Mouse (Mus musculus): ENCODE measurements around the gene Rnf24. TPM values are rescaled to one million over a fixed set of nuclear protein-coding genes. Genes with fewer than 3 reads are reported as not detected.

The Rnf24 gene
- total and polyA plus RNA-seq, 2 experiments from 2014 or later = 11.1 to 26.3 TPM

DNA sequence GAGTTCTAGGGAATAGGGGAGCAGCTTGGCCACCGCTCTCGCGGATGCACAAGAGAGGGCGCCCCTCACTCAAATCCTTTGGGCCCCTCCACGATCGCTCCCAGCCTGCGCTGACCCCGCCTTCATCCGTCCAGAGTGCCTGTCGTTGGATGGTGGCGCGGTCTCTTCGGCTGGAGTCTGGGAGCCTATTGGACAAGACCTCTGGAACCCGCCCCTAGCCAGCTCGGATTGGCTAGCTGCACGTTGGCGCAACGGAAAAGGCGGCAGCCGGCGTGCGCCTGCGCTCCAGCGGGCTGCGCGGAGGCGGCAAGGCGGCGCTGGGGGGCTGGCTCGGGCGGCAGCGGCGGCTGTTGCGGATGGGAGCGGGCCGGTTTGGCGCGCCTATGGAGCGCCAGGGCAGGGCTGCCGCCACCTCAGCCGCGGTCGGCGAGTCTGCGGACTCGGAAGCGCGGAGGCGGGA is 90.4 kb downstream of the Rnf24 start, which contains the start of gene Pank2:
Pank2 (plus strand) TSS at position 283 of the 460 bp plus-strand sequence.
- WGBS = under 1% methylated on average over 37 of the region's 49 CpGs

DNA sequence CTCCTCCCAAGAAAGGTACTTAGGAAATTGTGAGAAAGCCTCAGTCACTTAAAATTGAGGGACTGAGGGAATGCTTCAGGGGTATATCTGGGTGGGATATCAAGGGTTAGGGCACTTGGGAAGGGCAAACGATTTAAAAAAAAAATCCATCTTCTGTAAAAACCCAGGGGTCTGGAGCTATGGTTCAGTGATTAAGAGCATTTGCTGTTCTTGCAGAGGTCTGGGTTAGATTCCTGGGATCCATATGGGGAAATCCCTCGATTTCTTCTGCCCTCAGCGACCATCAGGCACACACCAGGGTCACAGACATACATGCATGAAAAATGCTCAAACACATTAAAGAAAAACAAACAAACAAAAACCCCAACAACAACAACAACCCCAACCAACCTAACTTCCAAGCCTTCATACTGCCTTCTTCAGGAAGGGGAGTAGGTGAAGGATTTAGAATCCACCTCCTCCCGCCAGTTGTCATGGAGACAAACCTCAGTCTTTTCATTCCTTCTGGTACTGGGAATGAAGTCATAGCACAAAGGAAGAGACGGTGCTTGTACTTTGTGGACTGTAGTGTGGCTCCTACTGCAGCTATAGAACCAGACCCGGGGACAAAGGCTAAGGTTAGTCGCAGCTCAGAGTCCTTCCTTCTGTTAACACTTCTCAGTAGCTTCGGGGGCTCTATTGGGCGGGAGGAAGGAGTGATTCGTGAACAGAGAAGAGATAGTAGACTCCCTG is 91.0 kb downstream of the Rnf24 start:
- H3K9me3 ChIP-seq (ENCODE audit: low read length) = no peaks in the 10 kb centered on the region
- WGBS = 0% methylated on average over 10 of the region's 10 CpGs
- ATAC-seq (ENCODE audit: low FRiP score) = peak; percentile 83
- H3K36me3 ChIP-seq (ENCODE audit: insufficient read depth, low read length) = no peaks in the 10 kb centered on the region
- peak overlapping the region; percentile 92 for H3K27ac ChIP-seq (ENCODE audit: low read depth, low read length)
- no peaks in the 10 kb centered on the region for H3K27me3 ChIP-seq (ENCODE audit: insufficient read depth, low read length)
- peaks cover 4% of the 10 kb centered on the region for H3K4me1 ChIP-seq (ENCODE audit: insufficient read depth, low read length)
- no peak for TF ChIP-seq CTCF (IDR thresholded peaks at IDR 0.05)
- peak overlapping the region; percentile 44 for H3K9ac ChIP-seq (replicated peaks; ENCODE audit: low read length, poor library complexity, severe bottlenecking)
- peak overlapping the region; percentile 75 for H3K4me3 ChIP-seq (ENCODE audit: low read depth, low read length)
- H3K4me2 ChIP-seq (ENCODE audit: low read depth, low read length, poor library complexity, severe bottlenecking) = peak overlapping the region; percentile 66
- no peak for DNase-seq (ENCODE audit: low spot score)

More for the DNA sequence above, 90.4 kb downstream of the Rnf24 start, which contains the start of gene Pank2:
- H3K27ac ChIP-seq (ENCODE audit: low read depth, low read length) = peak within 1 kb of the TSS; percentile 98
- peak within 1 kb of the TSS; percentile 75 for H3K4me3 ChIP-seq (ENCODE audit: low read depth, low read length)
- ATAC-seq (ENCODE audit: low FRiP score) (peak; percentile 100), DNase-seq (ENCODE audit: low spot score) (peak; percentile 99)
- peak within 1 kb of the TSS; percentile 79 for H3K9ac ChIP-seq (replicated peaks; ENCODE audit: low read length, poor library complexity, severe bottlenecking)
- H3K36me3 ChIP-seq (ENCODE audit: insufficient read depth, low read length) = no peaks in the 10 kb centered on the region
- no peaks in the 10 kb centered on the region for H3K9me3 ChIP-seq (ENCODE audit: low read length)
- peaks cover 4% of the 10 kb centered on the region for H3K4me1 ChIP-seq (ENCODE audit: insufficient read depth, low read length)
- H3K4me2 ChIP-seq (ENCODE audit: low read depth, low read length, poor library complexity, severe bottlenecking) = peak within 1 kb of the TSS; percentile 79
- TF ChIP-seq CTCF (IDR thresholded peaks at IDR 0.05) = peak; percentile 61
- H3K27me3 ChIP-seq (ENCODE audit: insufficient read depth, low read length) = no peaks in the 10 kb centered on the region

DNA sequence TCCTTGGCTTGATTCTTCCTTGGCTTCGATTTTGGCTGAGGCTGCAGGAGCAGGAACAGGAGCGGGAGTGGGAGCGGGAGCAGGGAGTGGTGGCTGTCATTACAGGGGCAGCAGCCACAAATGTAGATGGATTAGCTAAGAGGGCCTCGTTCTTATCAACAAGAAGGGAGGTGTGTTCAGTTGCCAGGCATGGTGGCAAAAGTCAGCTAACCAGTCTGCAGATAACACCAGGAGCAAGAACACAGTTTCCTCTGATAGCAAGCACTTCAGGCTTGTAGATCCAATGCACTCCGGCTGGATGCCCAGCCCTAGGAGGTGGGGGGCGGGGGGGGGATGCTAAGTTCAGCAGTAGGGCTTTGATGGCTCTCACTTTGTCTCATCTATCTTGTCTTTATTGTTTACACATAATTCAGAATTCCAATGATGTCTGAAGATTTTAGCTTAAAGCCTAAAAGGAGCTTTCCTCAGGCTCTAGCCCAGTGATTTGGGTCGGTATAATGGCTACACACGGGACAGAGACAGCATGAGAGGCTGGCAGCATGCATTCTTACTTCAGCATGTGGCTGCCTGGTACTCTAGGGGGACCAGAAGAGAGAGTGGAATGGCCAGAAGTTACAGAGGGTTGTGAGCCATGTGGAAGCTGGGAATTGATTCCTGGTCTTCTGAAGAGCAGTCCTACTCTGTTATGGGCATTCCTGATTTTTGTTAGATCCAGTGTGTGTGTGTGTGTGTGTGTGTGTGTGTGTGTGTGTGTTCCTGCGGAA is 92.0 kb downstream of the Rnf24 start:
- TF ChIP-seq CTCF (IDR thresholded peaks at IDR 0.05) = no peak
- Histone ChIP-seq H3K4me2 (ENCODE audit: low read depth, low read length, poor library complexity, severe bottlenecking) (no peak overlapping the region), H3K9ac (replicated peaks; ENCODE audit: low read length, poor library complexity, severe bottlenecking) (no peak overlapping the region), H3K27me3 (ENCODE audit: insufficient read depth, low read length) (no peaks in the 10 kb centered on the region), H3K27ac (ENCODE audit: low read depth, low read length) (no peak overlapping the region), H3K9me3 (ENCODE audit: low read length) (no peaks in the 10 kb centered on the region), H3K4me3 (ENCODE audit: low read depth, low read length) (no peak overlapping the region), H3K4me1 (ENCODE audit: insufficient read depth, low read length) (peaks cover 4% of the 10 kb centered on the region), H3K36me3 (ENCODE audit: insufficient read depth, low read length) (no peaks in the 10 kb centered on the region)
- no peak for ATAC-seq (ENCODE audit: low FRiP score)
- WGBS = 57% methylated on average over 9 of the region's 9 CpGs
- DNase-seq (ENCODE audit: low spot score) = no peak

DNA sequence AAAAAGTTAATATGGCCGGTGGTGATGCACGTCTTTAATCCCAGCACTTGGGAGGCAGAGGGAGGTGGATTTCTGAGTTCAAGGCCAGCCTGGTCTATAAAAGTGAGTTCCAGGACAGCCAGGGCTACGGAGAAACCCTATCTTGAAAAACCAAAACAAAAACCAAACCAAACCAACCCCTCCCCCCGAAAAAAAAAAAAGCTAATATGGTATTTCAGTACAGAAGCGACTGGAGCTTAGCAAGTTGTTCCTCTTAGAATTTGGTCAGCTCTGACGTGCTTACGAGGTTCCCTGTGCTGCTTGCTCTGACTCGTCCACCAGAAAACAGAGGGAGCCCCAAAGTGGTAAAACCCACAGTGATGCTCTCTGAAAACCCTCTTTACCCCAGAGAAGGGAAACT is 94.0 kb downstream of the Rnf24 start:
- DNase-seq (ENCODE audit: low spot score) (no peak), ATAC-seq (ENCODE audit: low FRiP score) (no peak)
- H3K36me3 ChIP-seq (ENCODE audit: insufficient read depth, low read length) = no peaks in the 10 kb centered on the region
- H3K9ac ChIP-seq (replicated peaks; ENCODE audit: low read length, poor library complexity, severe bottlenecking) = no peak overlapping the region
- H3K4me3 ChIP-seq (ENCODE audit: low read depth, low read length) = no peak overlapping the region
- H3K4me1 ChIP-seq (ENCODE audit: insufficient read depth, low read length) = no peaks in the 10 kb centered on the region
- H3K27me3 ChIP-seq (ENCODE audit: insufficient read depth, low read length) = no peaks in the 10 kb centered on the region
- no peak overlapping the region for H3K4me2 ChIP-seq (ENCODE audit: low read depth, low read length, poor library complexity, severe bottlenecking)
- no peak for TF ChIP-seq CTCF (IDR thresholded peaks at IDR 0.05)
- H3K9me3 ChIP-seq (ENCODE audit: low read length) = no peaks in the 10 kb centered on the region
- no peak overlapping the region for H3K27ac ChIP-seq (ENCODE audit: low read depth, low read length)
- 77% methylated on average over 8 of the region's 8 CpGs for WGBS

DNA sequence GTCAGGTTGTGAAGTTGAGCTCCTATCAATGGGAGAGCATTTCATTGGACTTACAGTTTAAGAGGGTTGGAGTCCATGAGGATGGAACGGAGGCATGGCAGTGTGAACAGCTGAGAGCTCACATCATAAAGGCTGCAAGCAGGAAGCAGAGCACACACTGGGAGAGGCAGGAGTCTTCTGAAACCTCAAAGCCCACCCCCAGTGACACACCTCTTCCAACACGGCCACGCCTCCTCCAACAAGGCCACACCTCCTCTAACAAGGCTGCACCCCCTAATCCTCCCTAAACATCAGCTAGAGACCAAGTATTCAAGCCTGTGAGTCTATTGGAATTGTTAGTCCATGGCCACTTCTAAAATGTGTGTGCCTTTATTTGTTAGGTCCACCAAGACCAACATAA is 97.0 kb downstream of the Rnf24 start:
- H3K4me2 ChIP-seq (ENCODE audit: low read depth, low read length, poor library complexity, severe bottlenecking) = no peak overlapping the region
- no peaks in the 10 kb centered on the region for H3K9me3 ChIP-seq (ENCODE audit: low read length)
- no peak for ATAC-seq (ENCODE audit: low FRiP score)
- no peak overlapping the region for H3K27ac ChIP-seq (ENCODE audit: low read depth, low read length)
- TF ChIP-seq CTCF (IDR thresholded peaks at IDR 0.05) = no peak
- no peaks in the 10 kb centered on the region for H3K27me3 ChIP-seq (ENCODE audit: insufficient read depth, low read length)
- no peak overlapping the region for H3K4me3 ChIP-seq (ENCODE audit: low read depth, low read length)
- no peaks in the 10 kb centered on the region for H3K4me1 ChIP-seq (ENCODE audit: insufficient read depth, low read length)
- no peak for DNase-seq (ENCODE audit: low spot score)
- H3K36me3 ChIP-seq (ENCODE audit: insufficient read depth, low read length) = no peaks in the 10 kb centered on the region
- H3K9ac ChIP-seq (replicated peaks; ENCODE audit: low read length, poor library complexity, severe bottlenecking) = no peak overlapping the region
- WGBS = 48% methylated on average over 3 of the region's 3 CpGs

DNA sequence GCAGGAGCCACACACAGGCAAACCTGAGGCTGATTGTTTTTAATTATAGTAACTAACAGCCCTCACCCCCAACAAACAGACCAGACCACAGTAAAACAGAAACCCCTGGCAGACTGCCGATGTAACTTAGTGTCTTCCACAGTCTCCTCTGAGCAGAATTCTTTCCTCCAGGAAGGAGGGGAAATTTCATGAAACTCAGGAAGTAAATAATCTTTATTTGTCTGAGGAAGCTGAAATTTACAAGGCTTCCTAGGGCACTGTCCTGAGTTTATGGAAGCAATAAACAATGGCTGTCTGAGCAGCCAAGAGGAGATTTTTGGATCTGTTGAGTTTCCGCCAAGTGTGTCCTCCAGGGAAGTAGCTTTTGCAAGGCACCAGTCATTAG is 98.4 kb downstream of the Rnf24 start:
- Histone ChIP-seq H3K4me3 (ENCODE audit: low read depth, low read length) (no peak overlapping the region), H3K4me2 (ENCODE audit: low read depth, low read length, poor library complexity, severe bottlenecking) (no peak overlapping the region), H3K27ac (ENCODE audit: low read depth, low read length) (no peak overlapping the region), H3K9me3 (ENCODE audit: low read length) (no peaks in the 10 kb centered on the region), H3K9ac (replicated peaks; ENCODE audit: low read length, poor library complexity, severe bottlenecking) (0 out of 2 replicates have a peak overlapping the region, but pooled peaks have one; percentile 8), H3K36me3 (ENCODE audit: insufficient read depth, low read length) (no peaks in the 10 kb centered on the region), H3K27me3 (ENCODE audit: insufficient read depth, low read length) (no peaks in the 10 kb centered on the region), H3K4me1 (ENCODE audit: insufficient read depth, low read length) (no peaks in the 10 kb centered on the region)
- no peak for TF ChIP-seq CTCF (IDR thresholded peaks at IDR 0.05)
- WGBS = 78% methylated on average over 2 of the region's 2 CpGs
- no peak for ATAC-seq (ENCODE audit: low FRiP score)
- DNase-seq (ENCODE audit: low spot score) = no peak
